Mouse (Mus musculus) lung, embryonic 14.5 days (tissue): ENCODE measurements at regions not wholly inside any gene's neighbourhood (a gene's known extent, or its start where the extent isn't known, plus 50 kb on each side); places are given as distances from the start of the nearest gene placed in this dataset.

ENCODE experiments used
- ATAC-seq: fragments of 200-750 bp; cut with Nextera tagmentation; 2 replicates; pipeline ENCODE4 v1.8.0; 2017; ENCODE audit warnings: mild to moderate bottlenecking, moderate TSS enrichment, moderate library complexity; ENCODE audit not compliant: insufficient read depth
- DNase-seq: peaks from one replicate; pipeline ENCODE4 v3.0.0-alpha.2; 2015
- H3K27ac ChIP-seq: fragments of 300-500 bp; sonication (generic); 2 replicates; pipeline ENCODE4 v1.5.1; 2014; ENCODE audit warnings: low read depth, mild to moderate bottlenecking, moderate library complexity
- H3K27me3 ChIP-seq: fragments of 300-500 bp; sonication (generic); 2 replicates; pipeline ENCODE4 v1.6.1; 2014; ENCODE audit warnings: low read length, control low read depth; ENCODE audit not compliant: insufficient read depth
- H3K36me3 ChIP-seq: fragments of 300-500 bp; sonication (generic); 2 replicates; pipeline ENCODE4 v1.6.1; 2014; ENCODE audit warnings: control low read depth; ENCODE audit not compliant: insufficient read depth
- H3K4me1 ChIP-seq: fragments of 300-500 bp; sonication (generic); 2 replicates; pipeline ENCODE4 v1.6.1; 2014; ENCODE audit warnings: antibody characterized with exemption, control low read depth; ENCODE audit not compliant: insufficient read depth
- H3K4me2 ChIP-seq: fragments of 300-500 bp; sonication (generic); 2 replicates; pipeline ENCODE4 v1.6.1; 2014; ENCODE audit warnings: mild to moderate bottlenecking
- H3K4me3 ChIP-seq: fragments of 300-500 bp; sonication (generic); 2 replicates; pipeline ENCODE4 v1.5.1; 2014; ENCODE audit warnings: low read depth, low read length
- H3K9ac ChIP-seq: fragments of 300-500 bp; sonication (generic); 2 replicates; pipeline ENCODE4 v1.6.1; 2014
- H3K9me3 ChIP-seq: fragments of 300-500 bp; sonication (generic); 2 replicates; pipeline ENCODE4 v1.6.1; 2016; ENCODE audit warnings: low read depth, low read length, control low read depth
- CTCF ChIP-seq: IDR thresholded peaks from 2 replicates; pipeline ENCODE4 v1.5.1; 2016; ENCODE audit warnings: antibody characterized with exemption, low read depth
- WGBS: fragments of 180-500 bp; shearing (Covaris S2); extraction: QIAGEN DNeasy Blood & Tissue Kit; methylation state at CpG from one replicate; pipeline ENCODE4 v1.1.7; 2014; 5-methylcytosine and 5-hydroxymethylcytosine counted together

- Histone ChIP-seq H3K4me3 (no peak overlapping the region), H3K9ac (no peak overlapping the region; the same call in 1 of the 2 replicates), H3K9me3 (no peaks in the 10 kb centered on the region), H3K4me1 (peaks cover 45% of the 10 kb centered on the region), H3K36me3 (no peaks in the 10 kb centered on the region), H3K27me3 (no peaks in the 10 kb centered on the region), H3K4me2 (peak overlapping the region; percentile 44), H3K27ac (peak overlapping the region; percentile 84)
- WGBS, result 12% methylated on average over 15 of the region's 15 CpGs
- DNase-seq (peak; percentile 76), ATAC-seq (peak; percentile 14; the same call in 1 of the 2 replicates)
- no peak for TF ChIP-seq CTCF
Measured at GRCm38 (mm10) chr2:173334856-173335595, 58.7 kb upstream of the Pmepa1 start.

GRCm38 (mm10) chr2:173335859-173336258 lies 59.5 kb upstream of the Pmepa1 start:
- Histone ChIP-seq H3K27ac (peak overlapping the region; percentile 84), H3K4me1 (peaks cover 52% of the 10 kb centered on the region), H3K9ac (peak overlapping the region; percentile 20; the same call in 1 of the 2 replicates), H3K36me3 (no peaks in the 10 kb centered on the region), H3K27me3 (no peaks in the 10 kb centered on the region), H3K9me3 (no peaks in the 10 kb centered on the region), H3K4me2 (peak overlapping the region; percentile 44), H3K4me3 (no peak overlapping the region)
- peak; percentile 85 for DNase-seq
- no peak for TF ChIP-seq CTCF
- WGBS, result 8% methylated on average over 10 of the region's 10 CpGs
- peak; percentile 77 for ATAC-seq

DNA sequence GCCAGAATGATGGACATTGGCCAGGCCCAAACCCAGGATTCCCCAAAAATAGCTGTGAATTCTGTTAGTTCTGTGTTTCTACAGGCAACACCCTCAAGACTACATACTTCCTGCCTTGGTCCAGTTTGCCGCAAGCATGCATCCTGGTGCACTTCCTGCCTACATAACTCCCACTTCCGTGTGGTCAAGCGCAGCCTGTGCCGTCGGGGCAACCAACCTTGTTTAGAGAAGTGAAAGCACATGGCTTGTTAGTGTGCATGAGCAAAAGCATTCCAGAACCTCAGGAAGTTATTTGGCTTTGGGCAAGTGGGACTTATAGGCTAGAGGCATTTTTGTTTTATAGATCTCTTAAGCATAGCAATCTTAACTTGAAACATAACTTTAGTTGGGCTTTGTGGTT lies 61.3 kb upstream of the Pmepa1 start:
- Histone ChIP-seq H3K36me3 (no peaks in the 10 kb centered on the region), H3K9me3 (no peaks in the 10 kb centered on the region), H3K9ac (no peak overlapping the region), H3K4me1 (peaks cover 52% of the 10 kb centered on the region), H3K4me2 (no peak overlapping the region), H3K27me3 (no peaks in the 10 kb centered on the region), H3K27ac (no peak overlapping the region), H3K4me3 (no peak overlapping the region)
- no peak for TF ChIP-seq CTCF
- WGBS, result 67% methylated on average over 5 of the region's 5 CpGs
- DNase-seq, result peak; percentile 59
- ATAC-seq, result no peak

DNA sequence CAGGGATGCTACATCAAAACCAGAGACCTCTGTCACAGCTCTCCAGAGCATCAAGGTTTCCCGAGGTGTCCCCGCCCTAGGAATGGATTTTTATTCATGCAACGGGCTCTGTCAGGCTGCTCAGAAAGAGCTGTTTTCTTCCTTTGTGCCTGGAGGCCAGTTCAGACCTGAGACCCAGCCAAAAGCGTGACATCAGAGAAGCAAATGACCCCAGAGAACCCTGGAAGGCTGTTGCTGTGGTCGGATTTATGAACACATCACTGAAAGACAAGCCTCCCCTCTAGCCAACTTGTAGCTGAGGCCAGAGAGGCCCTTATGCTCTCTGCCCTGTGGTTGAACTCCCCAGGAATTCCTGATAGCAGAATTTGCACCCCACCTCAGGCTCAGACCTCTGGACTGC lies 62.3 kb upstream of the Pmepa1 start:
- ATAC-seq, result 0 out of 2 replicates have a peak, but pooled peaks have one; percentile 5
- no peak overlapping the region for H3K9ac ChIP-seq
- no peak overlapping the region for H3K4me2 ChIP-seq
- no peak for TF ChIP-seq CTCF
- no peaks in the 10 kb centered on the region for H3K27me3 ChIP-seq
- H3K36me3 ChIP-seq, result no peaks in the 10 kb centered on the region
- DNase-seq, result peak; percentile 79
- H3K27ac ChIP-seq, result peak overlapping the region; percentile 48
- WGBS, result 38% methylated on average over 5 of the region's 5 CpGs
- H3K4me3 ChIP-seq, result no peak overlapping the region
- peaks cover 59% of the 10 kb centered on the region for H3K4me1 ChIP-seq
- no peaks in the 10 kb centered on the region for H3K9me3 ChIP-seq

GRCm38 (mm10) chr2:173339211-173339610 lies 62.9 kb upstream of the Pmepa1 start:
- peak overlapping the region; percentile 48; the same call in 1 of the 2 replicates for H3K27ac ChIP-seq
- no peak overlapping the region for H3K9ac ChIP-seq
- no peak for DNase-seq
- no peak for ATAC-seq
- no peak for TF ChIP-seq CTCF
- peaks cover 57% of the 10 kb centered on the region for H3K4me1 ChIP-seq
- peaks cover 3% of the 10 kb centered on the region; the same call in 1 of the 2 replicates for H3K9me3 ChIP-seq
- WGBS, result 74% methylated on average over 3 of the region's 3 CpGs
- H3K4me2 ChIP-seq, result no peak overlapping the region
- no peaks in the 10 kb centered on the region for H3K36me3 ChIP-seq
- no peak overlapping the region for H3K4me3 ChIP-seq
- H3K27me3 ChIP-seq, result no peaks in the 10 kb centered on the region

- Histone ChIP-seq H3K9ac (peak overlapping the region; percentile 20; the same call in 1 of the 2 replicates), H3K9me3 (peaks cover 6% of the 10 kb centered on the region; the same call in 1 of the 2 replicates), H3K27me3 (no peaks in the 10 kb centered on the region), H3K27ac (peak overlapping the region; percentile 80), H3K4me1 (peaks cover 48% of the 10 kb centered on the region), H3K4me3 (peak overlapping the region; percentile 14; the same call in 1 of the 2 replicates), H3K4me2 (peak overlapping the region; percentile 54), H3K36me3 (no peaks in the 10 kb centered on the region)
- 5% methylated on average over 26 of the region's 26 CpGs for WGBS
- ATAC-seq (peak; percentile 71), DNase-seq (peak; percentile 90)
- no peak for TF ChIP-seq CTCF
Measured at GRCm38 (mm10) chr2:173340044-173340601, 63.8 kb upstream of the Pmepa1 start.

DNA sequence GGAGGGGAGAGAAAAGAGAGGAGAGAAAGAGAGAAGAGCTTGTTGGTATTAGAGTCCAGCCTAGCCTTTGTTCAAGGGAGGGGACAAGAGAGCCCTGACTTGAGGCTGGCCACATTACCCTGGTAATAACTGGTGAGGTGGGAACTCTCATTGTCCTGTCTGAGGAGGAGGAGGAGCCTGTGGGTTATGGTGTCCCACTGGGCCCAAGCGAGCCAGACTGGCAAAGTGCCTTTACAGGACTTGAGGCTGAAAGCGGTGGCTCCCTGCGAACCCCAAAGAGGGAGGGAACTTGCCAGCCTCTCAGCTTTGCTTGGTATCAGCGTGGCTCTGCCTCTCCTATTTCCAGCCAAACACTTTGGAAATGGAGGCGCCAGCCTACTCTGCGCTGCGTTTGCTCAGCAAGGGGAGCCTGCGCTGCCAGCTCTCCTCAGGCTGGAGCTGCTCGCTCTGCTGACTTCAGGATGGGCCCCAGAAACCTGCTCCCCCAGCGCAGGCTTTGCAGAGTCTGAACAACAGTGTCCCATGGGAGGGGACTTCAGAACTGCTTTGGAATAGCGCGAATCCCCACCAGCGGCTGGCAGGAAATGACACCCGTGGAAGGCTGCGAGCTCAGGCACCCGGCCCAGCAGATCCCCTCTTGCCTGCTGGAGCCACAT lies 66.4 kb upstream of the Pmepa1 start:
- Histone ChIP-seq H3K27me3 (no peaks in the 10 kb centered on the region), H3K9me3 (peaks cover 6% of the 10 kb centered on the region; the same call in 1 of the 2 replicates), H3K4me3 (no peak overlapping the region), H3K4me1 (peaks cover 28% of the 10 kb centered on the region), H3K4me2 (no peak overlapping the region), H3K27ac (peak overlapping the region; percentile 38; the same call in 1 of the 2 replicates), H3K36me3 (no peaks in the 10 kb centered on the region), H3K9ac (no peak overlapping the region; the same call in 1 of the 2 replicates)
- DNase-seq, result peak; percentile 56
- no peak for ATAC-seq
- WGBS, result 44% methylated on average over 16 of the region's 16 CpGs
- no peak for TF ChIP-seq CTCF
